Mouse (Mus musculus) induced T-regulatory cell, adult 2 months (primary cell): ENCODE data around the gene Rab14.

Source experiments
- DNase-seq: peaks from one replicate; pipeline ENCODE4 v3.0.0-alpha.2; 2012; ENCODE audit warnings: low read depth

The Rab14 gene

GRCm38 (mm10) chr2:35199971-35200897, 686 bp downstream of the Rab14 start:
- peak; percentile 53 for DNase-seq

GRCm38 (mm10) chr2:35199541-35199940, 1.4 kb downstream of the Rab14 start:
- DNase-seq = no peak

- DNase-seq = no peak
Observed at GRCm38 (mm10) chr2:35195626-35196544, 5.0 kb downstream of the Rab14 start.

GRCm38 (mm10) chr2:35193976-35194375, 6.9 kb downstream of the Rab14 start:
- no peak for DNase-seq

- no peak for DNase-seq
Observed at GRCm38 (mm10) chr2:35188929-35189328, 12.0 kb downstream of the Rab14 start.

GRCm38 (mm10) chr2:35183115-35183673, 17.7 kb downstream of the Rab14 start:
- DNase-seq = no peak

- DNase-seq = no peak
Observed at GRCm38 (mm10) chr2:35178153-35178552, 22.8 kb downstream of the Rab14 start.

GRCm38 (mm10) chr2:35175281-35176065, 25.4 kb downstream of the Rab14 start:
- no peak for DNase-seq

GRCm38 (mm10) chr2:35174100-35174499, 26.8 kb downstream of the Rab14 start:
- DNase-seq = no peak

- no peak for DNase-seq
Observed at GRCm38 (mm10) chr2:35173666-35174065, 27.3 kb downstream of the Rab14 start.

GRCm38 (mm10) chr2:35172246-35172645, 28.7 kb downstream of the Rab14 start:
- DNase-seq = no peak

- DNase-seq = no peak
Observed at GRCm38 (mm10) chr2:35171341-35171861, 29.5 kb downstream of the Rab14 start.

- DNase-seq = no peak
Observed at GRCm38 (mm10) chr2:35169452-35169851, 31.5 kb downstream of the Rab14 start.

GRCm38 (mm10) chr2:35166816-35167215, 34.1 kb downstream of the Rab14 start:
- no peak for DNase-seq

GRCm38 (mm10) chr2:35165416-35165815, 35.5 kb downstream of the Rab14 start:
- no peak for DNase-seq

- DNase-seq = no peak
Observed at GRCm38 (mm10) chr2:35163396-35163795, 37.5 kb downstream of the Rab14 start.

GRCm38 (mm10) chr2:35161846-35162488, 39.0 kb downstream of the Rab14 start:
- DNase-seq = no peak

GRCm38 (mm10) chr2:35160206-35160605, 40.7 kb downstream of the Rab14 start:
- DNase-seq = peak; percentile 37

GRCm38 (mm10) chr2:35158358-35158757, 42.6 kb downstream of the Rab14 start:
- no peak for DNase-seq

- DNase-seq = no peak
Observed at GRCm38 (mm10) chr2:35157836-35158235, 43.1 kb downstream of the Rab14 start.

- DNase-seq = no peak
Observed at GRCm38 (mm10) chr2:35156985-35157384, 43.9 kb downstream of the Rab14 start.
